Mouse (Mus musculus): ENCODE data around the gene Gm7534.

GRCm38 (mm10) chr4:134153656-134154055 lies 49.1 kb downstream of the Gm7534 start:
- TF ChIP-seq POLR2A (IDR thresholded peaks at IDR 0.05; ENCODE audit: borderline replicate concordance, low read depth, low read length), result no peak
- no peak for TF ChIP-seq CTCF (IDR thresholded peaks at IDR 0.05; ENCODE audit: low read depth, low read length)

Data from bone marrow macrophage, adult 2 months (primary cell).